Mouse (Mus musculus): Measurements from ENCODE around the gene Fam227a. TPM values are rescaled to one million over a fixed set of nuclear protein-coding genes. Genes with fewer than 3 reads are reported as not detected.

Gene Fam227a
- polyA plus RNA-seq, 1 experiment from 2014 or later, result 2.5 TPM

- no peaks in the 10 kb centered on the region for H3K36me3 ChIP-seq
- ATAC-seq (ENCODE audit: insufficient number of reproducible peaks, insufficient read depth, low FRiP score, low TSS enrichment, low read depth), result no peak
- 64% methylated on average over 1 of the region's 1 CpGs for WGBS
- no peak overlapping the region for H3K9ac ChIP-seq (replicated peaks)
- no peak overlapping the region for H3K4me2 ChIP-seq
- no peaks in the 10 kb centered on the region for H3K27me3 ChIP-seq
- H3K4me3 ChIP-seq (replicated peaks), result no peak overlapping the region
- no peak overlapping the region for H3K27ac ChIP-seq
- H3K4me1 ChIP-seq (replicated peaks), result no peaks in the 10 kb centered on the region
- no peaks in the 10 kb centered on the region for H3K9me3 ChIP-seq
Measured at GRCm38 (mm10) chr15:79575543-79576222, 83.1 kb downstream of the Fam227a start.

GRCm38 (mm10) chr15:79562417-79562816 lies 96.3 kb downstream of the Fam227a start:
- Histone ChIP-seq H3K9ac (replicated peaks) (no peak overlapping the region), H3K4me1 (replicated peaks) (no peaks in the 10 kb centered on the region), H3K27ac (no peak overlapping the region), H3K9me3 (no peaks in the 10 kb centered on the region), H3K4me2 (no peak overlapping the region), H3K27me3 (no peaks in the 10 kb centered on the region), H3K4me3 (replicated peaks) (no peak overlapping the region), H3K36me3 (no peaks in the 10 kb centered on the region)
- WGBS, result 86% methylated on average over 9 of the region's 9 CpGs
- no peak for ATAC-seq (ENCODE audit: insufficient number of reproducible peaks, insufficient read depth, low FRiP score, low TSS enrichment, low read depth)

GRCm38 (mm10) chr15:79559649-79560048 lies 99.1 kb downstream of the Fam227a start:
- Histone ChIP-seq H3K4me2 (no peak overlapping the region), H3K9ac (replicated peaks) (no peak overlapping the region), H3K9me3 (no peaks in the 10 kb centered on the region), H3K4me1 (replicated peaks) (no peaks in the 10 kb centered on the region), H3K27ac (no peak overlapping the region), H3K4me3 (replicated peaks) (no peak overlapping the region), H3K27me3 (no peaks in the 10 kb centered on the region), H3K36me3 (no peaks in the 10 kb centered on the region)
- ATAC-seq (ENCODE audit: insufficient number of reproducible peaks, insufficient read depth, low FRiP score, low TSS enrichment, low read depth), result no peak
- WGBS, result 67% methylated on average over 3 of the region's 3 CpGs

Small RNA genes lying within 50 kb of the gene (microRNA-seq; reads per million reads assigned to microRNA genes)
- gene Gm27903, result not detected

Other genes with a start within 250 kb of the Fam227a start
- 148 and 158 TPM in 2 replicates for gene Csnk1e, start 203.4 kb downstream of the Fam227a start, polyA plus RNA-seq (2016; fragmentation: Nextera tagmentation; extraction: Ambion mirVana)
- not detected in 2 replicates for gene Kcnj4, start 153.7 kb downstream of the Fam227a start, polyA plus RNA-seq (2016; fragmentation: Nextera tagmentation; extraction: Ambion mirVana)
- 35.9 and 42.8 TPM in 2 replicates for gene Kdelr3, start 142.5 kb downstream of the Fam227a start, polyA plus RNA-seq (2016; fragmentation: Nextera tagmentation; extraction: Ambion mirVana)
- gene Ddx17, start 112.2 kb downstream of the Fam227a start, polyA plus RNA-seq (2016; fragmentation: Nextera tagmentation; extraction: Ambion mirVana), result 67.4 and 68.6 TPM in 2 replicates
- gene Dmc1, start 53.8 kb downstream of the Fam227a start, polyA plus RNA-seq (2016; fragmentation: Nextera tagmentation; extraction: Ambion mirVana), result 2.0 and 2.1 TPM in 2 replicates
- 49.9 and 57.6 TPM in 2 replicates for gene Cby1, start 243 bp upstream of the Fam227a start, polyA plus RNA-seq (2016; fragmentation: Nextera tagmentation; extraction: Ambion mirVana)
- 217 and 238 TPM in 2 replicates for gene Tomm22, start 11.9 kb upstream of the Fam227a start, polyA plus RNA-seq (2016; fragmentation: Nextera tagmentation; extraction: Ambion mirVana)
- 33.0 and 36.1 TPM in 2 replicates for gene Josd1, start 29.0 kb upstream of the Fam227a start, polyA plus RNA-seq (2016; fragmentation: Nextera tagmentation; extraction: Ambion mirVana)
- gene Gtpbp1, start 31.9 kb upstream of the Fam227a start, polyA plus RNA-seq (2016; fragmentation: Nextera tagmentation; extraction: Ambion mirVana), result 42.6 and 47.2 TPM in 2 replicates
- 6.1 and 6.6 TPM in 2 replicates for gene Sun2, start 83.6 kb upstream of the Fam227a start, polyA plus RNA-seq (2016; fragmentation: Nextera tagmentation; extraction: Ambion mirVana)
- gene Dnal4, start 118.9 kb upstream of the Fam227a start, polyA plus RNA-seq (2016; fragmentation: Nextera tagmentation; extraction: Ambion mirVana), result 71.0 and 71.2 TPM in 2 replicates
- 2.0 and 2.3 TPM in 2 replicates for gene Nptxr, start 145.8 kb upstream of the Fam227a start, polyA plus RNA-seq (2016; fragmentation: Nextera tagmentation; extraction: Ambion mirVana)
- not detected in 2 replicates for gene Npcd, start 175.3 kb upstream of the Fam227a start, polyA plus RNA-seq (2016; fragmentation: Nextera tagmentation; extraction: Ambion mirVana)
- 27.9 and 28.2 TPM in 2 replicates for gene Cbx6, start 175.7 kb upstream of the Fam227a start, polyA plus RNA-seq (2016; fragmentation: Nextera tagmentation; extraction: Ambion mirVana)
- gene Apobec3, start 232.7 kb upstream of the Fam227a start, polyA plus RNA-seq (2016; fragmentation: Nextera tagmentation; extraction: Ambion mirVana), result 11.0 and 11.8 TPM in 2 replicates